Mouse (Mus musculus): ENCODE measurements around the gene Lrch4. TPM values are rescaled to one million over a fixed set of nuclear protein-coding genes. Genes with fewer than 3 reads are reported as not detected.

Gene Lrch4
- polyA plus RNA-seq, 1 experiment = 249 TPM

DNA sequence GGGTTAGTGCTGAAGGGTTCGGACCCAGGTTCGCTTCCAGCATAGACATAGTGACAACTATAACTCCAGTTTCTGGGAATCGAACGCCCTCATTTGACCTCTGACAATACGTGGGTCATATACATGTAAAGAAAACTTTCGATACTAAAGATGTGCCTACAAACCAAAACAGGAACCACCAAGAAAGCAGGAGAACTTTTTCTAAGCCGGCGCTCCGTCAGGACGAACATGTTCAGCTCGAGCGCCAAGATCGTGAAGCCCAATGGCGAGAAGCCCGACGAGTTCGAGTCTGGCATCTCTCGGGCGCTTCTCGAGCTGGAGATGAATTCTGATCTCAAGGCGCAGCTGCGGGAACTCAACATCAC lies 27.6 kb upstream of the Lrch4 start:
- Histone ChIP-seq H3K4me1 (ENCODE audit: control insufficient read depth, insufficient read depth, insufficient read length) (peaks cover 17% of the 10 kb centered on the region; the same call in 1 of the 2 replicates), H3K27me3 (ENCODE audit: control insufficient read depth, insufficient read depth, low read length) (no peaks in the 10 kb centered on the region), H3K27ac (ENCODE audit: insufficient read depth, low read length) (peak overlapping the region; percentile 76), H3K4me3 (ENCODE audit: extremely low read depth, insufficient read depth, insufficient read length) (peak overlapping the region; percentile 61), H3K36me3 (ENCODE audit: control insufficient read depth, insufficient read depth, low read length) (no peaks in the 10 kb centered on the region)
- no peak for TF ChIP-seq POLR2A (IDR thresholded peaks at IDR 0.05; ENCODE audit: low read depth, low read length)
- TF ChIP-seq CTCF (IDR thresholded peaks at IDR 0.05; ENCODE audit: extremely low read depth, insufficient read depth, insufficient read length, insufficient replicate concordance) = no peak
- DNase-seq (ENCODE audit: low read depth in 1 of 2, low spot score in 2 of 2) = no peak
- 0% methylated on average over 22 of the region's 22 CpGs for WGBS

DNA sequence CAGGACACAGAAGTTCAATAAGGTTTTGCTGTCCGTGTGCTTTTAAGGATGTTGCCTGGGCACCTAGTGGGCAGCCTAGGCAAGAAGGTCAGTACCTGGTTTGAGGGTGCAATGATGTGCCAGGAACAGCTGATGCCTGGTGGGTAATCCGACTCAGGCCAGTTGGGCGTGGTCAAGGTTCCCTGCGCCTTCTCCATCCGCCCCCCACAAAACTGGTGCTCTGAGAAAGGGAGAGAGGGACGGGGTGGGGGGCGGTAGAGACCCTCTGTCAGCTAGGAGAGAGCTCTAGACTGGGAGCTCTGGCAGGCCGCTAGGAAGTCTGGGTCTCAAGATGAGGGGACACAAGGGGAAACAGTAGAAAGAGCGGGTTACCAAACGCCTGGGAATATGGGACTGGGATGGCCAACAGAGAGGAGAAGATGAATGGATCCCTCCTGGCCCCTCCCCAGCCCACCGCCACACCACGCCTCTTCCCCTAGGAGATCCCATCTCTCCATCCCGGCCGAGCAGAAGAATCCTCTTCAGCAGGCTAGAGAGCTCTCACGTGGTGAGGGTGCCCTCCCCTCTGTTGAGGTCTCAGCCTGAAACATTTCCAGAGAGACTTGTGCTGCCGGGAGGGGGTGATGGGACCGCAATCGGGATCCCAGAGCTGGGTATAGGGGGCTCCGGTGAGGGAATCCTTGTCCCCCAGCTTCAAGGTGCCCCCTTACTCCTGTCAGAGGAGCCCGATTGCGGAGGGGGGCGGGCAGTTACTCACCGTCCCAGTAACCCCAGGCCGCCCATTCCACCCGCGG lies 20.9 kb upstream of the Lrch4 start:
- DNase-seq (ENCODE audit: low read depth in 1 of 2, low spot score in 2 of 2) = no peak
- peaks cover 20% of the 10 kb centered on the region; the same call in 1 of the 2 replicates for H3K4me1 ChIP-seq (ENCODE audit: control insufficient read depth, insufficient read depth, insufficient read length)
- H3K4me3 ChIP-seq (ENCODE audit: extremely low read depth, insufficient read depth, insufficient read length) = no peak overlapping the region
- TF ChIP-seq POLR2A (IDR thresholded peaks at IDR 0.05; ENCODE audit: low read depth, low read length) (no peak), CTCF (IDR thresholded peaks at IDR 0.05; ENCODE audit: extremely low read depth, insufficient read depth, insufficient read length, insufficient replicate concordance) (no peak)
- WGBS = 89% methylated on average over 26 of the region's 26 CpGs
- no peak overlapping the region for H3K27ac ChIP-seq (ENCODE audit: insufficient read depth, low read length)
- no peaks in the 10 kb centered on the region for H3K27me3 ChIP-seq (ENCODE audit: control insufficient read depth, insufficient read depth, low read length)
- H3K36me3 ChIP-seq (ENCODE audit: control insufficient read depth, insufficient read depth, low read length) = no peaks in the 10 kb centered on the region; the same call in 1 of the 2 replicates

DNA sequence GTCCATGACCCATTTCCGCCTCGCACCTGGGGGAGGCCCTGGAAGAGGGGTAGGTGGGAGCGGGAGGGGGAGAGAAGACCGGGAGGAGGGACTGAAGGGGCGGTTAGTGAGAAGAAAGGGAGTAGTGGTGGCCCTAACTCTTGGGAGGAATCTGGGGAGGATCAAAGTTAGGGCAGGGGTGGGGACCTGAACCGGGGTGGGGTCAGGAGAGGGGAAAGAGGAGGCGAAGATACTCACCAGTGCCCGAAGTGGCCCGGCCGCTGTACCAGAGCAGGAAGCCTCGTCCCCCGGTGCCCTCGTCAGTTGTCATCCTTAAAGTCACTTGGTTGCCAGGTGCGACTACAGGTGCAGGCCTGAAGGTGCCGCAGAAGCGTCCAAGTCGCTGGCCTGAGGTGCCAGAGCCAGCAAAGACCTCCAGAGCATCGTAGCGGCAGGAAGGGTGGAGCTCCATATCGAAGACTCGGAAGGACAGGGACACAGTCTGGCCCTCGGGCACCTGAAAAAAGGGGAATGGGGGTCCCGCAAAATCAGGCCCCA lies 20.2 kb upstream of the Lrch4 start:
- no peak overlapping the region for H3K4me3 ChIP-seq (ENCODE audit: extremely low read depth, insufficient read depth, insufficient read length)
- no peak for DNase-seq (ENCODE audit: low read depth in 1 of 2, low spot score in 2 of 2)
- H3K36me3 ChIP-seq (ENCODE audit: control insufficient read depth, insufficient read depth, low read length) = no peaks in the 10 kb centered on the region; the same call in 1 of the 2 replicates
- H3K27ac ChIP-seq (ENCODE audit: insufficient read depth, low read length) = no peak overlapping the region; the same call in 1 of the 2 replicates
- TF ChIP-seq POLR2A (IDR thresholded peaks at IDR 0.05; ENCODE audit: low read depth, low read length) = no peak
- no peak for TF ChIP-seq CTCF (IDR thresholded peaks at IDR 0.05; ENCODE audit: extremely low read depth, insufficient read depth, insufficient read length, insufficient replicate concordance)
- H3K27me3 ChIP-seq (ENCODE audit: control insufficient read depth, insufficient read depth, low read length) = no peaks in the 10 kb centered on the region
- H3K4me1 ChIP-seq (ENCODE audit: control insufficient read depth, insufficient read depth, insufficient read length) = peaks cover 20% of the 10 kb centered on the region; the same call in 1 of the 2 replicates
- WGBS = 73% methylated on average over 23 of the region's 23 CpGs

DNA sequence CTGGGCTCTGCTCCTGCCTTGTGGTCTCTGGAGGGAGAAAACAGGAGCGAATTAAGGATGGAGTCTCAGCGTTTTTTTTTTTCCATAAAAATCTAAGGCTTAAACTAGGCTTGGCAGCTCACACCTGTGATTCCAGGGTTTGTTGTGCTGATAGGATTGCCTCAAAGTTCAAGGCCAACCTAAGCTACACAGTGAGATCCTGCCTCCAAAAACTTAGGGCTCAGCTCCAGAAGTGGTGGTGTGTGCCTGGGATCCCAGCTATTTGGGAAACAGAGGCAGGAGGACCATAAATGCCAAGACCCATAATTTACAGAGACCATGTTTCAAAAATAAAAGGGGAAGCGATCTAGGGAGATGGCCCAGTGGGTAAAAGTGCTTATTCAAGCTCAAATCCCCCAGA lies 19.6 kb upstream of the Lrch4 start:
- Histone ChIP-seq H3K27me3 (ENCODE audit: control insufficient read depth, insufficient read depth, low read length) (no peaks in the 10 kb centered on the region), H3K36me3 (ENCODE audit: control insufficient read depth, insufficient read depth, low read length) (no peaks in the 10 kb centered on the region; the same call in 1 of the 2 replicates), H3K4me1 (ENCODE audit: control insufficient read depth, insufficient read depth, insufficient read length) (peaks cover 20% of the 10 kb centered on the region; the same call in 1 of the 2 replicates), H3K4me3 (ENCODE audit: extremely low read depth, insufficient read depth, insufficient read length) (no peak overlapping the region), H3K27ac (ENCODE audit: insufficient read depth, low read length) (peak overlapping the region; percentile 22)
- no peak for DNase-seq (ENCODE audit: low read depth in 1 of 2, low spot score in 2 of 2)
- TF ChIP-seq POLR2A (IDR thresholded peaks at IDR 0.05; ENCODE audit: low read depth, low read length) (no peak), CTCF (IDR thresholded peaks at IDR 0.05; ENCODE audit: extremely low read depth, insufficient read depth, insufficient read length, insufficient replicate concordance) (no peak)
- WGBS = 48% methylated on average over 3 of the region's 3 CpGs

DNA sequence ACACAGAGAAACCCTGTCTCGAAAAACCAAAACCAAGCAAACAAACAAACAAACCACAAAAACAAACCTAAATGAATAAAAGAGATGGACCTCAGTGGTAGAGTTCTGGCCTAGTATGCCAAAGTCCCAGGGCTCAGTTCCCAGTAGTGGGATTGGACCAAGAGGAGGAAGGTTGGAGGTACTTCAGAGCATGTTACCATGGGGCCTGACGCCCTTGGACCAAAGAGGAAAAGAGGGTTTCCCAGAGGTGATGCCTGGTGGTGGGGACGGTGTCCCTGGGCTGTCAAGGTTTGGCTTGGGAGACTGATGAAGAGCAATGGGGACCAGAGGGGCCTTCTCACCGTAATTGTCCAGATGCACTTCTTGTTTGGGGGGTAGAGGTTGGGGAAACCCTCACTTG lies 18.9 kb upstream of the Lrch4 start:
- TF ChIP-seq CTCF (IDR thresholded peaks at IDR 0.05; ENCODE audit: extremely low read depth, insufficient read depth, insufficient read length, insufficient replicate concordance) (no peak), POLR2A (IDR thresholded peaks at IDR 0.05; ENCODE audit: low read depth, low read length) (no peak)
- H3K4me1 ChIP-seq (ENCODE audit: control insufficient read depth, insufficient read depth, insufficient read length) = peaks cover 20% of the 10 kb centered on the region; the same call in 1 of the 2 replicates
- WGBS = 86% methylated on average over 4 of the region's 4 CpGs
- no peaks in the 10 kb centered on the region for H3K27me3 ChIP-seq (ENCODE audit: control insufficient read depth, insufficient read depth, low read length)
- no peak overlapping the region for H3K27ac ChIP-seq (ENCODE audit: insufficient read depth, low read length)
- H3K4me3 ChIP-seq (ENCODE audit: extremely low read depth, insufficient read depth, insufficient read length) = peak overlapping the region; percentile 1; the same call in 1 of the 2 replicates
- DNase-seq (ENCODE audit: low read depth in 1 of 2, low spot score in 2 of 2) = no peak
- no peaks in the 10 kb centered on the region; the same call in 1 of the 2 replicates for H3K36me3 ChIP-seq (ENCODE audit: control insufficient read depth, insufficient read depth, low read length)

DNA sequence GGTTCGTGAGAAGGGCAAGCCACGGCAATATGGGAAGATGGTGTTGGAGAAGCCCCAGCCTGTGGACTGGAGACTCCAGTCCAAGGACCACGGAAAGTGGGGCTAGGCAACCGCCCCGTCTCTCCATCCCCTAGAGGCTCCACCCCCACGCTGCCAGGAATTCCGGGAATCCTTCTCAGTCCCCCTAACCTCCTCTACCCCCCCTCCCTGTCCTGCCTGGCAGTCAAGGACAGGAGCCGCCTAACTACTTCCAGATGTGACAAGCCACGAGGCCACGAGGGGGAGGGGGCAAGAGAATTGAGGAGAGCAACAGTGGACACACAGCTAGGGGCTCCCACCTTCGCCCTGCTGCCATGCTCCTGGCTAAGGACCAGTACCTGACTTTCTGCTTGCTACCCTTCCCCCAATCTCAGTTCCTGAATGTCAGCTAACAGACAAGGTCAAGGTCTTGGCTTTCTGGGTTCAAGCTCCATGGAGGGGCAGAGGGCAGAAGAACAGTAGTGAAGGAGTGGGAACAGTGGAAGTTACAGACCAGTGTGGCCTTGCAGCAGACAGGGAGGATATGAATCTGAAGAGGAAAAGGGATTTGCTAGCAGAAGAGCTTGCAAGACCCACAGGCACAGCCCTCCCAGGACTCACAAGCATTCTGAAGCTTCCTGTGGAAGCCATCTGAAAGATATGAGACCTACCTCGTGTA lies 18.2 kb upstream of the Lrch4 start:
- WGBS = 70% methylated on average over 12 of the region's 12 CpGs
- H3K27ac ChIP-seq (ENCODE audit: insufficient read depth, low read length) = peak overlapping the region; percentile 60
- H3K36me3 ChIP-seq (ENCODE audit: control insufficient read depth, insufficient read depth, low read length) = no peaks in the 10 kb centered on the region; the same call in 1 of the 2 replicates
- TF ChIP-seq CTCF (IDR thresholded peaks at IDR 0.05; ENCODE audit: extremely low read depth, insufficient read depth, insufficient read length, insufficient replicate concordance) = no peak
- no peak for TF ChIP-seq POLR2A (IDR thresholded peaks at IDR 0.05; ENCODE audit: low read depth, low read length)
- no peaks in the 10 kb centered on the region for H3K27me3 ChIP-seq (ENCODE audit: control insufficient read depth, insufficient read depth, low read length)
- H3K4me1 ChIP-seq (ENCODE audit: control insufficient read depth, insufficient read depth, insufficient read length) = peaks cover 20% of the 10 kb centered on the region; the same call in 1 of the 2 replicates
- no peak for DNase-seq (ENCODE audit: low read depth in 1 of 2, low spot score in 2 of 2)
- H3K4me3 ChIP-seq (ENCODE audit: extremely low read depth, insufficient read depth, insufficient read length) = peak overlapping the region; percentile 1

Data from spleen, adult 2 months (tissue).